Mouse (Mus musculus): ENCODE data around the gene Hs2st1. TPM values are rescaled to one million over a fixed set of nuclear protein-coding genes. Genes with fewer than 3 reads are reported as not detected.
A peak's percentile ranks its signal among the peaks of the same experiment; 100 is the strongest.

Gene Hs2st1
- polyA plus RNA-seq (2015; fragmentation: Nextera tagmentation; extraction: Ambion mirVana): 1.4 and 1.6 TPM in 2 replicates

DNA sequence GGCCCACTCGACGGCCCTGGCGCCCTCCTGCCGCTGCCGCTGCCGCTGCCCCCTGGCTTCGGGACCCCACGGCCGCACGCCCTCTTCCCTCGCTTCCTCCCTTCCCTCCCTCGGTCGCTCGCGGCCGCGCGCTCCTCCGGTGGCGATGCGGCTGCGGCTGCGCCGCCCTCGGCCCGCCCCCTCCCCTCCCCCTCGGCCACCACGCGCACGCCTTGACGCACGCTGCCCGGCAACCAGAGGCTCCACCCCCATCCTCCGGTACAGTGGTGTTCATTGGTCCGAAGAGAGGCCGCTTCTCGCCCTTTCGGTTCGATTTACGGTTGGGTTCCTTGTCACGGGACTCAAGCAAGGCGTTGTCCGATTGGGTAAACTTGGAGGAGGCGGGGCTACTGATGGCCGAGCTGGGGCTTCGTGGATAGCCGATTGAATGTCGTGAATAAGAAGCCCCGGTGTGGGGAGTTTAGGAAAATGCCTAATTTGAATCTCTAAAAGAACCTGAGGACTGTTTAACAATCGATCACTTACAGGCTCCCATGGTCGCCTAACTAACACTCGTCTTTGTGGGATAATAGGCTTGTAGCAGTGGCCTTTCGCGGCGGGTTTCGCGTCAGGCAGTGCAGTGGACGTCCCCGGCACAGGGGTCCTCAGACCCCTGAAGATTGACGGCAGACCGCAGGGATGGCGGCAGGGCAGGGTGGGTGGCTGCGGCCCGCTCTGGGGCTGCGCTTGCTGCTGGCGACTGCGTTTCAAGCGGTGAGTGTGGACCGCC lies at the start of gene Hs2st1, which contains the start of gene Selenof:
Gene Hs2st1 (minus strand): TSS at position 135 of the 769 bp plus-strand sequence.
Gene Selenof (plus strand): TSS at position 258 of the 769 bp plus-strand sequence.
- peak within 1 kb of the TSS; percentile 93 for H3K27ac ChIP-seq (ENCODE audit: low read length)
- H3K4me1 ChIP-seq (ENCODE audit: control insufficient read depth, low read depth, low read length): peaks cover 27% of the 10 kb centered on the region
- H3K9ac ChIP-seq (ENCODE audit: low read depth, low read length): peak within 1 kb of the TSS; percentile 94
- ATAC-seq (ENCODE audit: low read depth): peak; percentile 98
- H3K4me3 ChIP-seq (ENCODE audit: low read depth, low read length): peak within 1 kb of the TSS; percentile 93
- no peaks in the 10 kb centered on the region for H3K9me3 ChIP-seq (replicated peaks; ENCODE audit: control insufficient read depth, low read length)
- H3K36me3 ChIP-seq (ENCODE audit: control insufficient read depth, insufficient read depth): peaks cover 10% of the 10 kb centered on the region; the same call in 1 of the 2 replicates
- H3K4me2 ChIP-seq (ENCODE audit: low read depth, low read length): peak within 1 kb of the TSS; percentile 100
- WGBS (ENCODE audit: insufficient replicate concordance): under 1% methylated on average over 62 of the region's 69 CpGs
- H3K27me3 ChIP-seq (ENCODE audit: control insufficient read depth, insufficient read depth, low read depth, low read length): no peaks in the 10 kb centered on the region

DNA sequence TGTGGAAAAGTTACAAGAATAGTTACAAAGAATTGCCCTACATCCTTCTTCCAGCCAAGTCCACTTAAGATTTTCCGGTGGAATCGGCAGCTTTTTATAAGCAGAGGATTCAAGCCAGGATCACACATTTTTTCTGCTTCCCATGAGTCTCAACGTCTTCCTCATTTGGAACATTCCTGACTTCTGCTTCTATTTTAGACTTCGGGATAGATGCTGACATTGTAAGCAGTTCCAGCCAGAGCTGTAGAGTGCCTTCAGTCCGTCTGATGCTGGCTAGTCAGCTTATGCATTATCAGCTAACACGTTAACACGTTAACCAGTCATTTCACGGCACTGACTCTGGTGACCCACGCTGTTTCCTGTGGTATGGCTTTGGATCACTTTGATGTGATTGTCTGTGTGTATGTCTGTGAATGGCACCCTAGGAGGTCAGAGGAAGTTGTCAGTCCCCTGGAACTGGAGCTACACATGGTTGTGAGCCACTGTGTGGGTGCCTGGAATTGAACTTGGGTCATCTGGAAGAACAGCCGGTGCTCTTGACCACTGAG lies 47.7 kb upstream of the Hs2st1 start:
- Histone ChIP-seq H3K36me3 (ENCODE audit: control insufficient read depth, insufficient read depth) (no peaks in the 10 kb centered on the region), H3K9me3 (replicated peaks; ENCODE audit: control insufficient read depth, low read length) (peaks cover 3% of the 10 kb centered on the region; the same call in 1 of the 2 replicates), H3K27ac (ENCODE audit: low read length) (no peak overlapping the region), H3K4me3 (ENCODE audit: low read depth, low read length) (no peak overlapping the region), H3K4me2 (ENCODE audit: low read depth, low read length) (no peak overlapping the region), H3K27me3 (ENCODE audit: control insufficient read depth, insufficient read depth, low read depth, low read length) (no peaks in the 10 kb centered on the region), H3K4me1 (ENCODE audit: control insufficient read depth, low read depth, low read length) (peaks cover 5% of the 10 kb centered on the region), H3K9ac (ENCODE audit: low read depth, low read length) (no peak overlapping the region)
- ATAC-seq (ENCODE audit: low read depth): no peak
- 66% methylated on average over 10 of the region's 10 CpGs for WGBS (ENCODE audit: insufficient replicate concordance)

DNA sequence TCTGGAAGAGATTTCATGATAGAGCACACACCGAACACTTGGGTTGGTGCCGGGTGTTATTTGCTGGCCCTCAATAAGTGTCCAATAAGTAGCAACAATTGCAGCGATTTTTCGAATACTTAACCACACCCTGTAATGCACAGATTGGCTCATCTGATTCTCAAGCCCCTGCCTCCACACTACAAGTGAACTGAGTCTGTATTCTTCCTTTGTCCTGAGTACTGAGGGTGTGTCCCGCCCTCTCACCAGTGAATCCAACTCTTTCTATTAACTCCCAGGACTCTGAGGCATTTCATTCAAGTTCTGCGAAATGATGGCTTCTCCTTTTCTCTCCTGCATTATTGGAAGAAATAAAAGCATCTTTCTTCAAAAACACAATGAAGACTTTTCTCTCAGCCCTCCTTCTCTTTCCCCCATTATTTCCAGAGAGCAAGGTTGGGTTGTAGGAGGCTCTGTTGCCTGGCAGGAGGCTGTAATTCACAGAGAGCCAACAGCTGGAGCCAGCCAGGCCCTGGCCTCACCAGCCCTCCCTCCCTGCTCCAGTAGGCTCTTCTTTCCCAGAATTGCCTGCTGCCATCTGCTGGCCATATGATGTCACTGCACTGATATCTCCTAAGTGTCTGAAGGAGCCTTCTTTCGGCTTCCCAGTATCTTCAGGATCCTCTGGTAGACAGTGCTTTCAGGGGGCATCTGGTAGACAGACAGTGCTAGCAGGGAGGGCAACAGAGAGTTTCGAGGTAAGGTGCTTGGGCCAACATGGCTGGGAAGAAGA lies 46.9 kb upstream of the Hs2st1 start:
- Histone ChIP-seq H3K9me3 (replicated peaks; ENCODE audit: control insufficient read depth, low read length) (peaks cover 3% of the 10 kb centered on the region; the same call in 1 of the 2 replicates), H3K27ac (ENCODE audit: low read length) (no peak overlapping the region), H3K4me2 (ENCODE audit: low read depth, low read length) (no peak overlapping the region), H3K4me3 (ENCODE audit: low read depth, low read length) (no peak overlapping the region), H3K27me3 (ENCODE audit: control insufficient read depth, insufficient read depth, low read depth, low read length) (no peaks in the 10 kb centered on the region), H3K9ac (ENCODE audit: low read depth, low read length) (no peak overlapping the region), H3K4me1 (ENCODE audit: control insufficient read depth, low read depth, low read length) (peaks cover 5% of the 10 kb centered on the region), H3K36me3 (ENCODE audit: control insufficient read depth, insufficient read depth) (no peaks in the 10 kb centered on the region)
- ATAC-seq (ENCODE audit: low read depth): peak; percentile 70
- 53% methylated on average over 8 of the region's 8 CpGs for WGBS (ENCODE audit: insufficient replicate concordance)

DNA sequence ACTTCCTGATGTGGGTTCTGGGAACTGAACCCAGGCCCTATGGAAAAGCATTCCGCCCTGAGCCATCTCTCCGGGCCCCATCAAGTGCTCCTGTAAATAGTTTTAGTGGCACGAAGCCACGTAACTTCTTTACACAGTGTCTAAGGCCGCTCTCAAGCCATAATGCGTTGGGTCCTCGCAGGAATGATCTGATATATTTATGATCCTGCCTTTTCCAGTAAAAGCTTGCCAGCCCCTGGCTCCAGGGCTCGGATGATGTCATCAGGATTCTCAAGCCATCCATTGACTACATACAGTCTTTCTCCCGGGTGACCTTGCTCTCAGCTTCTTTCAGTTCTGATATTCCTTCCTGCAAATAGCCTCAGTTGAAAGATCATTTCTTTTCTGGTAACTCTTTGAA lies 45.5 kb upstream of the Hs2st1 start:
- no peak overlapping the region for H3K9ac ChIP-seq (ENCODE audit: low read depth, low read length)
- WGBS (ENCODE audit: insufficient replicate concordance): 85% methylated on average over 9 of the region's 9 CpGs
- H3K27ac ChIP-seq (ENCODE audit: low read length): no peak overlapping the region
- no peaks in the 10 kb centered on the region for H3K36me3 ChIP-seq (ENCODE audit: control insufficient read depth, insufficient read depth)
- H3K4me2 ChIP-seq (ENCODE audit: low read depth, low read length): no peak overlapping the region
- peaks cover 3% of the 10 kb centered on the region; the same call in 1 of the 2 replicates for H3K9me3 ChIP-seq (replicated peaks; ENCODE audit: control insufficient read depth, low read length)
- ATAC-seq (ENCODE audit: low read depth): no peak
- H3K4me3 ChIP-seq (ENCODE audit: low read depth, low read length): no peak overlapping the region
- peaks cover 15% of the 10 kb centered on the region for H3K4me1 ChIP-seq (ENCODE audit: control insufficient read depth, low read depth, low read length)
- H3K27me3 ChIP-seq (ENCODE audit: control insufficient read depth, insufficient read depth, low read depth, low read length): no peaks in the 10 kb centered on the region

DNA sequence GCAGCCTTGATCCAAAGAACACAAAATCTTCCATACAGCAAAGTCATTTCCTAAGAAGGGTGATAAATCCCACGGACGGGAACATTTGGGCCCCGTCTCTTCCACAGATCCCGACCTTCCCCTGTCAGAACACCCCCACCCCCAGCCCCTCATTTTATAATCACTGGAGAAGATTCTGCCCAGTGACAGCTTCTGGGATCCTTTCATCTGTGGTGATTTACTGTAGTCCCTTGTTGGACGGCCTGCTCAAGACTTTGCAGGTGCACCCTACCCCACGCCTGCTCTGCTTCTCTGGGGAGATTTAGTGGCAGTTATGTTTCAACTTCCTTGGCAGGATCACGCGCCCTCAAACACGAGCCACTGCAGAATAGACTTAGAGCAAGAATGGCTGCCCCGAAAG lies 44.7 kb upstream of the Hs2st1 start:
- Histone ChIP-seq H3K4me3 (ENCODE audit: low read depth, low read length) (no peak overlapping the region), H3K27ac (ENCODE audit: low read length) (no peak overlapping the region), H3K27me3 (ENCODE audit: control insufficient read depth, insufficient read depth, low read depth, low read length) (no peaks in the 10 kb centered on the region), H3K9me3 (replicated peaks; ENCODE audit: control insufficient read depth, low read length) (peaks cover 3% of the 10 kb centered on the region; the same call in 1 of the 2 replicates), H3K4me2 (ENCODE audit: low read depth, low read length) (no peak overlapping the region), H3K4me1 (ENCODE audit: control insufficient read depth, low read depth, low read length) (peaks cover 17% of the 10 kb centered on the region), H3K9ac (ENCODE audit: low read depth, low read length) (no peak overlapping the region), H3K36me3 (ENCODE audit: control insufficient read depth, insufficient read depth) (no peaks in the 10 kb centered on the region)
- WGBS (ENCODE audit: insufficient replicate concordance): 71% methylated on average over 10 of the region's 10 CpGs
- ATAC-seq (ENCODE audit: low read depth): no peak

DNA sequence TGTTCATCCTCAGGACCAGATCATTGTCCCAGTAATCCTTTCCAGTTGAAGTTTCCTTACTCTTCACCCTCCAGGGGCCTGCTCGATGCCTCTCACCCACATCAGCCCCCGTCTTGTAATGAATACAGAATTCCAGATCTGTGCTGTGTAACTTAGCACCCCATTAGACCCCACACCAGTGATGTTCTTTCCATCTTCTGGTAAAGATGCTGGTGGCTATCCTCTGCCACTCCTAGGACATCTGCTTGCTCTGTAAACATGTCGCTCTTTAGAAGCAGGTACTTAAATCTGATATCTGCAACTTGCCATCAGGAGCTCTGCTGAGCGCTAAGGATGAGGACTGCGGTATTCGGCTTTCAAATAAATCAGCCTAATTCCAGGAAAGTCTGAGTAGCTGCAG lies 44.3 kb upstream of the Hs2st1 start:
- Histone ChIP-seq H3K9ac (ENCODE audit: low read depth, low read length) (no peak overlapping the region), H3K4me1 (ENCODE audit: control insufficient read depth, low read depth, low read length) (peaks cover 17% of the 10 kb centered on the region), H3K27me3 (ENCODE audit: control insufficient read depth, insufficient read depth, low read depth, low read length) (no peaks in the 10 kb centered on the region), H3K27ac (ENCODE audit: low read length) (no peak overlapping the region), H3K4me2 (ENCODE audit: low read depth, low read length) (no peak overlapping the region), H3K36me3 (ENCODE audit: control insufficient read depth, insufficient read depth) (no peaks in the 10 kb centered on the region), H3K4me3 (ENCODE audit: low read depth, low read length) (no peak overlapping the region), H3K9me3 (replicated peaks; ENCODE audit: control insufficient read depth, low read length) (peaks cover 3% of the 10 kb centered on the region; the same call in 1 of the 2 replicates)
- WGBS (ENCODE audit: insufficient replicate concordance): 76% methylated on average over 6 of the region's 6 CpGs
- ATAC-seq (ENCODE audit: low read depth): no peak

DNA sequence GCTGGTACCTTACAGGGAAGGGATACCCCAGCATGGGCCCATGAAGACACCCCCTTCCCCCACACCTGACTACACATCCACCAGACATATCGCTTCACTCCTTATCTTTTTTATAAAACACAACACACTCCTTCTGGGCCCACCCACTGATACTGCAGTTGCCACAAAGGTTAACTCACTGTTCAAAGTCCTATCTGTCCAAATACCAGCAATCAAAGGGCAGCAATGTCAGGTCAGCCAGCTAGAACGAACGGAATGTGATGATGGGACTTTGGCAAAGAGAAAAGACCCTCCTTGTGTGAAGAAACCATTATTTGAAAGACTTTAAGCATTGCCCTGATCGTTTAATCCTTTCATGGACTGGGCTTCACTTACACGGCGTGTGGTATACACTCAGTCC lies 42.4 kb upstream of the Hs2st1 start:
- H3K9me3 ChIP-seq (replicated peaks; ENCODE audit: control insufficient read depth, low read length): no peaks in the 10 kb centered on the region
- WGBS (ENCODE audit: insufficient replicate concordance): 40% methylated on average over 6 of the region's 6 CpGs
- peaks cover 23% of the 10 kb centered on the region for H3K4me1 ChIP-seq (ENCODE audit: control insufficient read depth, low read depth, low read length)
- H3K27me3 ChIP-seq (ENCODE audit: control insufficient read depth, insufficient read depth, low read depth, low read length): no peaks in the 10 kb centered on the region
- peak; percentile 70 for ATAC-seq (ENCODE audit: low read depth)
- no peaks in the 10 kb centered on the region for H3K36me3 ChIP-seq (ENCODE audit: control insufficient read depth, insufficient read depth)
- 0 out of 2 replicates have a peak overlapping the region, but pooled peaks have one; percentile 4 for H3K4me2 ChIP-seq (ENCODE audit: low read depth, low read length)
- H3K9ac ChIP-seq (ENCODE audit: low read depth, low read length): no peak overlapping the region
- no peak overlapping the region for H3K4me3 ChIP-seq (ENCODE audit: low read depth, low read length)
- H3K27ac ChIP-seq (ENCODE audit: low read length): peak overlapping the region; percentile 29

DNA sequence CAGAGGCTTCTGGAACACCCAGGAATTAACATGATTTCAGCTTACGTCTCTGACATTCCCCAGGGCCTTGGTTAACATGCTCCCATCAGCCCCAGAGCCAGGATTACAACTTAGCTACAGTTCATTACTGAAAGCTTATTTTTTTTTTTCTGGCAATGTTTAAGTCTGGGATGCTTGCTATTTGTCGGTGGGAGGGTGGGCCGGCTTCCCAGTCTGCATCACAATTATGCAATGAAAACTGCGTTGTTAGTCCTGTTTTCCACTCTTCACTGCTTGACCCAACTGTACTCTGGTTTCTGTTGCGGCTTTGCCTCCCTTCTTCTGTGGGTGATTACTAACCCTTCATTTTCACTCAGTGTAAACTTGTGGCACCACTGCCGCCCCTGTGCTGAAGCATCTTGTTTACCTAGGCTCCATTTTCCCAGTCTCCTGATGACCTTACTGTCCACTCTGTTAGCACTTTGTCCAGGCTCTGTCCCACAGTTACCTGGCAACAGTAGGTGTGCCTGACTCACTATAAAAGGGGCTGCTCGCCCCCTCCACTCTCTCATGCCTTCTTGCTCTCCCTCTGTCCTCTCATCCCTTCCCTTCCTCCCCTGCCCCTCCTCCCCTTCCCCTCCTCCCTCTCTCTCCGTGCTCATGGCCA lies 41.8 kb upstream of the Hs2st1 start:
- H3K4me2 ChIP-seq (ENCODE audit: low read depth, low read length): no peak overlapping the region
- H3K9ac ChIP-seq (ENCODE audit: low read depth, low read length): no peak overlapping the region
- WGBS (ENCODE audit: insufficient replicate concordance): 57% methylated on average over 8 of the region's 8 CpGs
- H3K4me3 ChIP-seq (ENCODE audit: low read depth, low read length): no peak overlapping the region
- H3K9me3 ChIP-seq (replicated peaks; ENCODE audit: control insufficient read depth, low read length): no peaks in the 10 kb centered on the region
- peak; percentile 72 for ATAC-seq (ENCODE audit: low read depth)
- peaks cover 21% of the 10 kb centered on the region for H3K4me1 ChIP-seq (ENCODE audit: control insufficient read depth, low read depth, low read length)
- H3K36me3 ChIP-seq (ENCODE audit: control insufficient read depth, insufficient read depth): no peaks in the 10 kb centered on the region
- peak overlapping the region; percentile 29 for H3K27ac ChIP-seq (ENCODE audit: low read length)
- no peaks in the 10 kb centered on the region for H3K27me3 ChIP-seq (ENCODE audit: control insufficient read depth, insufficient read depth, low read depth, low read length)

All from liver, embryonic 16.5 days (tissue).